In the genomic region with DNA sequence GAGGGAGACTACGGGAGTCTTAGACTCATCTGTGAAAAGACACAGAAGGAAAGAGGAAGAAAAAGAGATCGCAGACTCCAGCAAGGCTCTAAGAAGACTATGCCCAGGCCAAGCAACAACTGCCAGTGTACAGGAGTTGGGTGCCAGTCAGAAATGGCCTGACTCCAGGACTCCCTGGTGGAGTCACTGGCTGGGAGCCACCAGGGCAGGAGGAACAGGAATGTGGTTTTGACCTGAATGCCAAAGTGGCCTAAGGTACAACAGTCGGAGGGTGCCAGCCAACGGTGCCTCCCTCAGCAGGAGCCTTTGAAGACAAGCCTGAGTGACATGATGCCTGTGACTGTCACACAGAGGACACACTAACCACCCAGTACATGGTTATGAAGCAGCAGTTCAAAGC, we compare ENCODE assay signal across 15 mouse cellular contexts. TPM values are rescaled to one million over a fixed set of nuclear protein-coding genes. Genes with fewer than 3 reads are reported as not detected.
A peak's percentile ranks its signal among the peaks of the same experiment; 100 is the strongest.
DNase-seq lines count a peak whose midpoint lies in the region; ATAC-seq and TF ChIP-seq lines count a peak whose summit lies in the region.
"Had no signal": no experiment of that assay in that cellular context is flagged by ENCODE, and none has a peak within 500 bp of the region (broad histone marks: within the 10 kb centered on the region; RNA-seq: fewer than 3 reads in every experiment).

No protein-coding gene starts in this region.

- no peaks in the 10 kb centered on the region for H3K36me3 ChIP-seq in heart, postnatal 0 days (replicated peaks; ENCODE audit: control insufficient read depth, insufficient read depth, low read length)
- H3K36me3 ChIP-seq in midbrain, embryonic 11.5 days (ENCODE audit: control insufficient read depth, insufficient read depth, low read length), result no peaks in the 10 kb centered on the region
- no peaks in the 10 kb centered on the region for H3K36me3 ChIP-seq in hindbrain, embryonic 13.5 days
- H3K36me3 ChIP-seq: embryonic facial prominence, embryonic 12.5 days; heart, embryonic 13.5 days had no signal

- no peak overlapping the region for H3K9ac ChIP-seq in heart, postnatal 0 days (replicated peaks; ENCODE audit: low read depth, low read length)
- no peak overlapping the region for H3K9ac ChIP-seq in midbrain, embryonic 11.5 days (ENCODE audit: low read length)
- H3K9ac ChIP-seq in hindbrain, embryonic 13.5 days, result no peak overlapping the region
- H3K9ac ChIP-seq: embryonic facial prominence, embryonic 12.5 days; heart, embryonic 13.5 days had no signal

- H3K27ac ChIP-seq in heart, postnatal 0 days (ENCODE audit: low read depth), result no peak overlapping the region
- no peak overlapping the region for H3K27ac ChIP-seq in midbrain, embryonic 11.5 days (ENCODE audit: low read depth, low read length)
- no peak overlapping the region for H3K27ac ChIP-seq in hindbrain, embryonic 13.5 days
- H3K27ac ChIP-seq: embryonic facial prominence, embryonic 12.5 days; heart, embryonic 13.5 days; hindbrain, postnatal 0 days; macrophage had no signal

- H3K27me3 ChIP-seq in heart, postnatal 0 days (ENCODE audit: control insufficient read depth, insufficient read depth, low read length), result no peaks in the 10 kb centered on the region
- H3K27me3 ChIP-seq in midbrain, embryonic 11.5 days (ENCODE audit: control insufficient read depth, insufficient read depth, low read length), result no peaks in the 10 kb centered on the region
- H3K27me3 ChIP-seq in hindbrain, embryonic 13.5 days, result peaks cover 11% of the 10 kb centered on the region; the same call in 1 of the 2 replicates
- H3K27me3 ChIP-seq: embryonic facial prominence, embryonic 12.5 days had no signal

- peak; percentile 13 to 14 for DNase-seq in cerebellum, postnatal 36 days
- no peak for DNase-seq in cerebellum, adult 18-20 months
- peak; percentile 85 for DNase-seq in kidney, adult 9 months
- DNase-seq in kidney, postnatal 10 days, result no peak
- DNase-seq in heart, postnatal 0 days (ENCODE audit: low spot score), result no peak
- DNase-seq in kidney, postnatal 25 days, result peak; percentile 83 to 88
- DNase-seq in midbrain, embryonic 11.5 days (ENCODE audit: low spot score, missing footprints), result no peak
- DNase-seq: liver; midbrain, embryonic 14.5 days had no signal

- no peaks in the 10 kb centered on the region for H3K9me3 ChIP-seq in heart, postnatal 0 days (replicated peaks; ENCODE audit: control insufficient read depth, low read length)
- H3K9me3 ChIP-seq in midbrain, embryonic 11.5 days (ENCODE audit: control insufficient read depth, low read length), result no peaks in the 10 kb centered on the region
- H3K9me3 ChIP-seq in hindbrain, embryonic 13.5 days, result no peaks in the 10 kb centered on the region
- H3K9me3 ChIP-seq: embryonic facial prominence, embryonic 12.5 days had no signal

- H3K4me1 ChIP-seq in heart, postnatal 0 days (ENCODE audit: control insufficient read depth, insufficient read depth), result peaks cover 6% of the 10 kb centered on the region; the same call in 1 of the 2 replicates
- H3K4me1 ChIP-seq in midbrain, embryonic 11.5 days (ENCODE audit: control insufficient read depth, insufficient read depth, low read length), result no peaks in the 10 kb centered on the region; the same call in 1 of the 2 replicates
- peaks cover 3% of the 10 kb centered on the region; the same call in 1 of the 2 replicates for H3K4me1 ChIP-seq in hindbrain, embryonic 13.5 days (replicated peaks)
- H3K4me1 ChIP-seq: embryonic facial prominence, embryonic 12.5 days had no signal

- ATAC-seq in heart, postnatal 0 days (ENCODE audit: insufficient read depth, low read depth), result peak; percentile 21; the same call in 1 of the 2 replicates
- no peak for ATAC-seq in midbrain, embryonic 11.5 days (ENCODE audit: low FRiP score)
- no peak for ATAC-seq in hindbrain, embryonic 13.5 days (ENCODE audit: low FRiP score)
- ATAC-seq: CD4-positive, CD25-positive, alpha-beta regulatory T cell, adult 4 months; hindbrain, postnatal 0 days had no signal

- no peak overlapping the region for H3K4me3 ChIP-seq in heart, postnatal 0 days (ENCODE audit: low read depth, low read length)
- no peak overlapping the region for H3K4me3 ChIP-seq in midbrain, embryonic 11.5 days (ENCODE audit: low read depth, low read length)
- H3K4me3 ChIP-seq in hindbrain, embryonic 13.5 days, result no peak overlapping the region
- H3K4me3 ChIP-seq: embryonic facial prominence, embryonic 12.5 days; heart, embryonic 13.5 days had no signal

- WGBS in heart, postnatal 0 days, result 55% methylated on average over 4 of the region's 4 CpGs
- 87% methylated on average over 4 of the region's 4 CpGs for WGBS in midbrain, embryonic 11.5 days
- WGBS in hindbrain, embryonic 13.5 days, result 81% methylated on average over 4 of the region's 4 CpGs

- TF ChIP-seq EP300 in heart, postnatal 0 days (IDR thresholded peaks at IDR 0.05; ENCODE audit: low read depth), result no peak

- TF ChIP-seq CTCF in heart, postnatal 0 days (IDR thresholded peaks at IDR 0.05; ENCODE audit: low read depth), result no peak

- no peak overlapping the region for H3K4me2 ChIP-seq in heart, postnatal 0 days (ENCODE audit: low read depth, low read length)
- H3K4me2 ChIP-seq in midbrain, embryonic 11.5 days, result no peak overlapping the region
- H3K4me2 ChIP-seq in hindbrain, embryonic 13.5 days, result no peak overlapping the region
- H3K4me2 ChIP-seq: embryonic facial prominence, embryonic 12.5 days; heart, embryonic 13.5 days had no signal

RNA-seq across cellular contexts. Expression of gene Serhl, which starts 15.1 kb away (rescaled TPM):
- 80.4 and 110 TPM in 2 replicates for total RNA-seq in heart, postnatal 0 days (2014; rRNA removed; ENCODE audit: low replicate concordance)
- polyA plus RNA-seq in heart, postnatal 0 days (2015; fragmentation: Nextera tagmentation; extraction: Ambion mirVana), result 81.6 and 84.0 TPM in 2 replicates
- polyA plus RNA-seq in midbrain, embryonic 11.5 days (2014; fragmentation: Nextera tagmentation; extraction: Ambion mirVana), result 46.9 and 47.0 TPM in 2 replicates
- 30.8 and 32.4 TPM in 2 replicates for polyA plus RNA-seq in hindbrain, embryonic 13.5 days (2015; fragmentation: Nextera tagmentation; extraction: Ambion mirVana)

RNA-seq across cellular contexts. Expression of gene Nfam1, which starts 41.1 kb away (rescaled TPM):
- total RNA-seq in heart, postnatal 0 days (2014; rRNA removed; ENCODE audit: low replicate concordance), result 0.38 and 0.54 TPM in 2 replicates
- 0.99 and 1.2 TPM in 2 replicates for polyA plus RNA-seq in heart, postnatal 0 days (2015; fragmentation: Nextera tagmentation; extraction: Ambion mirVana)
- polyA plus RNA-seq in midbrain, embryonic 11.5 days (2014; fragmentation: Nextera tagmentation; extraction: Ambion mirVana), result 3.9 and 4.0 TPM in 2 replicates
- 2.0 and 2.2 TPM in 2 replicates for polyA plus RNA-seq in hindbrain, embryonic 13.5 days (2015; fragmentation: Nextera tagmentation; extraction: Ambion mirVana)

RNA-seq across cellular contexts. Expression of gene Rrp7a, which starts 48.4 kb away (rescaled TPM):
- 116 and 121 TPM in 2 replicates for total RNA-seq in heart, postnatal 0 days (2014; rRNA removed; ENCODE audit: low replicate concordance)
- 24.6 and 26.2 TPM in 2 replicates for polyA plus RNA-seq in heart, postnatal 0 days (2015; fragmentation: Nextera tagmentation; extraction: Ambion mirVana)
- 70.5 and 79.6 TPM in 2 replicates for polyA plus RNA-seq in midbrain, embryonic 11.5 days (2014; fragmentation: Nextera tagmentation; extraction: Ambion mirVana)
- polyA plus RNA-seq in hindbrain, embryonic 13.5 days (2015; fragmentation: Nextera tagmentation; extraction: Ambion mirVana), result 72.7 and 74.8 TPM in 2 replicates

Comparison
In these comparisons a context has a peak if more than half of its experiments do, and no peak if none do; other contexts are left out.
1. DNase-seq: peak in cerebellum, postnatal 36 days (2 of 2), kidney, adult 9 months (single experiment) and kidney, postnatal 25 days (2 of 2); none in cerebellum, adult 18-20 months (0 of 2), kidney, postnatal 10 days (single experiment), heart, postnatal 0 days (single experiment) and midbrain, embryonic 11.5 days (single experiment).